Mouse (Mus musculus) effector memory CD4-positive, alpha-beta T cell, adult 5 months (primary cell): ENCODE measurements around the gene Nucks1. TPM values are rescaled to one million over a fixed set of nuclear protein-coding genes. Genes with fewer than 3 reads are reported as not detected.

Experiments used
- polyA plus RNA-seq: library from polyadenylated mRNA; unstranded; fragments of 100-300 nt; shearing (Covaris generic); gene quantifications from one replicate; pipeline ENCODE4 v1.2.1, GENCODE M21; 2017

Nucks1 gene
- polyA plus RNA-seq = 55.3 TPM

DNA sequence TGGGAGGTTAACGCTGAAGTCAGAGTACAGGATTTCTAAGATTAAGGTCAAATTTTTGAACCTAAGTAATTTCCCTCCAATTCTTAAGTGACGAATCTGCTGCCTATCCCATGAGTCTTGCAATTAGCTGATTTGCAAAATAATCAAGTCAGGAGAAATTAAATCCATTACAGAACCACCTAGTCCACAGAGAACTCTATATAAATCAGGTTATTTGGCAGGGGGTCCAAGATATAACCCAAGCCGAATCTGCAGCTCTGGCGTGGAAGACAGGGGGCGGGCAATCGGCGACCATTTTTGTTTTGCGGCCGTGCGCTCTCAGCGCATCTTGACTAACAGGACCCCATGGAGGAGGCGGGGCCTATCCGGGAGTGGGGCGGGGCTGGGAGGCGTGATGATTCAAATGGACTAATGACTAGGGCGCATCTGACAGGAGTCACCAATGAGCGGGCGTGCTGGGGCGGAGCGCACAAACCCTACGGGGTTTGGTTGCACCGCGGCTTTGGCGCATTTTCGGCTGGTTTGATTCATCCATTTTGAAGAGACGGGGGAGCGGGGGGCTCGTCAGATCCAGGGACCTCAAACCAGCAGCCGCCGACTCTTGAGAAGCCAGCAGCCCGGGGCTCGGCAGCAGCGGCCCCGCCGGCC, at the start of gene Nucks1:
TSS of gene Nucks1 (plus strand) at position 534 of the 648 bp plus-strand sequence.

GRCm38 (mm10) chr1:131867093-131867945, 43.0 kb upstream of the Nucks1 start, which contains the start of gene Rab29:
TSS of gene Rab29 (plus strand) at chr1:131867224.

DNA sequence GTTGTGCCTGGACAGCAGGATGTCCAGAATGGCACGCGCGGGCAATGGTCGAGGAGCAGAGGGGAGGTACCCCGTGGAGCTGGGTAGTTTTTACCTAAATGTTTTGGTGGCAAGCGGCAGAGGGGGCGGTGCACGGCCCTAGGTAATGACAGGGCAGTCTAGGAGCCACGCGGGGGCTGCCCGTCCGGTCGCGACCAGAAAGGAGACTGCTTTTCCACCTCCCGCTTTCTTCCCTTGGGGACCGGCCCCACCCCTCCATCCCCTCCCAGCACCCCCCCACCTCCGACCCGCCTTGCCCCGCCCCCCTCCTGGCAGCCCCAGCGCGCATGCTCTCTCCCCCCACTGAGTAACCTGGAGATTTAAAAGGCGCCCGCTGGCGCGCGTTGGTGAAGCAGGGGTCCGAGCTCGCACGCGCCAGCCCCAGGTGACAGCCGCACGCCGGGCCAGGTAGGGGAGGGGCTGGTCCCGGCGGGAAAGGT, 52.3 kb downstream of the Nucks1 start, which contains the start of gene Slc45a3:
TSS of gene Slc45a3 (plus strand) at position 362 of the 479 bp plus-strand sequence.

Other genes starting within 250 kb of the Nucks1 start
- 0.44 TPM for gene Rab7b, start 221.8 kb upstream of the Nucks1 start, polyA plus RNA-seq
- gene Slc26a9, start 166.5 kb upstream of the Nucks1 start, polyA plus RNA-seq = not detected
- 0.12 TPM for gene Pm20d1, start 113.2 kb upstream of the Nucks1 start, polyA plus RNA-seq
- gene Slc41a1, start 83.0 kb upstream of the Nucks1 start, polyA plus RNA-seq = 74.0 TPM
- 15.5 TPM for gene Rab29, start 43.3 kb upstream of the Nucks1 start, polyA plus RNA-seq
- gene Slc45a3, start 52.4 kb downstream of the Nucks1 start, polyA plus RNA-seq = 0.15 TPM
- gene Elk4, start 97.1 kb downstream of the Nucks1 start, polyA plus RNA-seq = 129 TPM
- 71.5 TPM for gene Mfsd4a, start 157.5 kb downstream of the Nucks1 start, polyA plus RNA-seq
- gene Cdk18, start 229.2 kb downstream of the Nucks1 start, polyA plus RNA-seq = not detected